Mouse (Mus musculus) embryonic facial prominence, embryonic 12.5 days (tissue): ENCODE measurements at regions not wholly inside any gene's neighbourhood (a gene's known extent, or its start where the extent isn't known, plus 50 kb on each side); places are given as distances from the start of the nearest gene placed in this dataset.

ENCODE experiments used
- ATAC-seq: fragments of 200-750 bp; cut with Nextera tagmentation; 2 replicates; pipeline ENCODE4 v1.8.0; 2017; ENCODE audit not compliant: insufficient number of reproducible peaks, insufficient read depth, low FRiP score, low TSS enrichment
- H3K27ac ChIP-seq: fragments of 300-500 bp; sonication (generic); 2 replicates; pipeline ENCODE4 v1.5.1; 2016; ENCODE audit warnings: mild to moderate bottlenecking
- H3K27me3 ChIP-seq: fragments of 300-500 bp; sonication (generic); 2 replicates; pipeline ENCODE4 v1.6.1; 2016; ENCODE audit warnings: mild to moderate bottlenecking, moderate library complexity
- H3K36me3 ChIP-seq: fragments of 300-500 bp; sonication (generic); 2 replicates; pipeline ENCODE4 v1.6.1; 2016; ENCODE audit warnings: mild to moderate bottlenecking
- H3K4me1 ChIP-seq: fragments of 300-500 bp; sonication (generic); 2 replicates; pipeline ENCODE4 v1.6.1; 2016
- H3K4me2 ChIP-seq: fragments of 300-500 bp; sonication (generic); replicated peaks from 2 replicates; pipeline ENCODE4 v1.6.1; 2016; ENCODE audit warnings: mild to moderate bottlenecking, moderate library complexity
- H3K4me3 ChIP-seq: fragments of 300-500 bp; sonication (generic); 2 replicates; pipeline ENCODE4 v1.5.1; 2016; ENCODE audit warnings: mild to moderate bottlenecking
- H3K9ac ChIP-seq: fragments of 300-500 bp; sonication (generic); 2 replicates; pipeline ENCODE4 v1.6.1; 2016; ENCODE audit warnings: mild to moderate bottlenecking, moderate library complexity
- H3K9me3 ChIP-seq: fragments of 300-500 bp; sonication (generic); 2 replicates; pipeline ENCODE4 v1.6.1; 2016; ENCODE audit warnings: mild to moderate bottlenecking, moderate library complexity
- WGBS: fragments of 180-500 bp; shearing (Covaris S2); methylation state at CpG from one replicate; pipeline ENCODE4 v1.1.7; 2016; 5-methylcytosine and 5-hydroxymethylcytosine counted together

- Histone ChIP-seq H3K27me3 (no peaks in the 10 kb centered on the region), H3K4me3 (peak overlapping the region; percentile 38; the same call in 1 of the 2 replicates), H3K9ac (0 out of 2 replicates have a peak overlapping the region, but pooled peaks have one; percentile 54), H3K4me1 (peaks cover 40% of the 10 kb centered on the region), H3K4me2 (peak overlapping the region; percentile 93), H3K36me3 (no peaks in the 10 kb centered on the region), H3K9me3 (no peaks in the 10 kb centered on the region), H3K27ac (peak overlapping the region; percentile 89)
- ATAC-seq, result no peak
- WGBS, result 15% methylated on average over 17 of the region's 17 CpGs
These were observed 54.5 kb upstream of the Hes1 start for GRCm38 (mm10) chr16:30009521-30010186.

DNA sequence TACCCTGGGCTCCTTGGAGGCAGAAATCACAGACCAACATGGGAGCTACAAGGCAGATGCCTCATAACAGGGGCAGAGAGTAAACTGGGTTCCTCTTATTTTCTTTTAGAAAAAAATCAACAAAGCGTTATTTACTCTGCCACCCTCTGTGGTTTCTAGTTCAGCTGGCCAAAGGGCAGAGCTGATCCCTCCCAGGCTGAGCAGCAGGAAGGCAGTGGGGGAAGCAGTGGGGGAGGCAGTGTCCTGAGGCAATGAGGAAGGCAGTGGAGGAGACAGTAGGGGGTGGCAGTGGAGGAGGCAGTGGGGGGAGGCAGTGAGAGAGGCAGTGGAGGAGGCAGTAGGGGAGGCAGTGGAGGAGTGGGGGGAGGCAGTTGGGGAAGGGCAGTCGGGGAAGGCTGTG, 51.1 kb upstream of the Hes1 start:
- Histone ChIP-seq H3K27me3 (no peaks in the 10 kb centered on the region; the same call in 1 of the 2 replicates), H3K4me1 (peaks cover 35% of the 10 kb centered on the region), H3K27ac (no peak overlapping the region), H3K9me3 (no peaks in the 10 kb centered on the region), H3K4me2 (no peak overlapping the region), H3K9ac (no peak overlapping the region), H3K4me3 (no peak overlapping the region), H3K36me3 (no peaks in the 10 kb centered on the region)
- 48% methylated on average over 2 of the region's 2 CpGs for WGBS
- ATAC-seq, result no peak

DNA sequence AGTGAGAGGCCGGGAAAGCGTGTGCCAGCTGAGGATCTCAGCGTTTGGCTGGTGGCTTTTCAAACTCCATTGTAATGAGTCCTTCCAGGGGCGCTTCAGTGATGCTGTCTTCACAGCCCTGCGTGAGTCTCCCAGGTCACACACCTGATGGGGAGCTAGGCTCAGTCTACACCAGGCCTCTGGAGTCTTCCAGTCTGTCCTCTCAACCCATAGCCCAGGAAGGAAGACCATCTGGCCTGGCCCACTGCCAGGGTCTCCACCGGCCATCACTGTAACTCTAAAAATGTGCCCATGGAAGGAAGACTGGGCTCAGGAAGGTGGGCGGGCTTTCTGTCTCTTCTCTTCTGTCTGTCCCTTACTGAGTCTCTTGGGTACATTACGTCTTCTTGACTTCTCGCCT, 50.2 kb upstream of the Hes1 start:
- Histone ChIP-seq H3K27me3 (no peaks in the 10 kb centered on the region; the same call in 1 of the 2 replicates), H3K9me3 (no peaks in the 10 kb centered on the region), H3K4me1 (peaks cover 34% of the 10 kb centered on the region), H3K4me3 (no peak overlapping the region), H3K4me2 (no peak overlapping the region), H3K36me3 (no peaks in the 10 kb centered on the region), H3K9ac (no peak overlapping the region), H3K27ac (no peak overlapping the region)
- WGBS, result 96% methylated on average over 9 of the region's 9 CpGs
- ATAC-seq, result no peak
